8 mouse cellular contexts compared by ENCODE assay signal in the genomic region with DNA sequence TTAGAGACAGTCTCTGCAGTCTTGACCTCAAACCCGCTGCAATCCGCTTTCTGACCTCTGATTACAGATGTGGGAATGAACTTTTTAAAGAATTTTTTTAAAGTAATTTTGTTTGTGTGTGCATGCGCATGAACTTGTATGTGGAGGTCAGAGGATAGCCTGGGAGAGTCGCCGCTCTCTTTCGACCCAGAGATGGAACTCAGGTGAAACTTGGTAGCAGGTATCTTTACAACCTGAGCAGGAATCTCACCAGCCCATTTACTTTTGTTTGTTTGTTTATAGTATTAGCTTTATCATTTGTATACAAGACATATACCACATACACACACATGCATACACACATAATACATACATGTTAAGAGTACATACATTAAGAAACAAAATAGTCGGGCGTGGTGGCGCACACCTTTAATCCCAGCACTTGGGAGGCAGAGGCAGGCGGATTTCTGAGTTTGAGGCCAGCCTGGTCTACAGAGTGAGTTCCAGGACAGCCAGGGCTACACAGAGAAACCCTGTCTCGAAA. TPM values are rescaled to one million over a fixed set of nuclear protein-coding genes. Genes with fewer than 3 reads are reported as not detected.
DNase-seq lines count a peak whose midpoint lies in the region; ATAC-seq and TF ChIP-seq lines count a peak whose summit lies in the region.

No protein-coding gene starts in this region.

- H3K27me3 ChIP-seq in heart, embryonic 12.5 days (replicated peaks) = no peaks in the 10 kb centered on the region; the same call in 1 of the 2 replicates
- H3K27me3 ChIP-seq in E14TG2a.4 (ENCODE audit: insufficient read depth, low read length) = peaks cover 12% of the 10 kb centered on the region
- H3K27me3 ChIP-seq in forebrain, postnatal 0 days (ENCODE audit: insufficient read depth, low read length) = no peaks in the 10 kb centered on the region
- no peaks in the 10 kb centered on the region for H3K27me3 ChIP-seq in liver, postnatal 0 days (ENCODE audit: insufficient read depth, low read length)

- peak overlapping the region; percentile 76 for H3K4me3 ChIP-seq in heart, embryonic 12.5 days
- peak overlapping the region; percentile 97 for H3K4me3 ChIP-seq in E14TG2a.4 (replicated peaks; ENCODE audit: low read length)
- H3K4me3 ChIP-seq in forebrain, postnatal 0 days (ENCODE audit: low read depth, low read length) = peak overlapping the region; percentile 84
- peak overlapping the region; percentile 93 for H3K4me3 ChIP-seq in liver, postnatal 0 days (ENCODE audit: low read depth, low read length)

- TF ChIP-seq CTCF in E14TG2a.4 (conservative IDR thresholded peaks at IDR 0.05; ENCODE audit: low read length) = no peak
- TF ChIP-seq CTCF in forebrain, postnatal 0 days (IDR thresholded peaks at IDR 0.05; ENCODE audit: low read depth) = no peak
- no peak for TF ChIP-seq CTCF in liver, postnatal 0 days (IDR thresholded peaks at IDR 0.05; ENCODE audit: low read depth)

- H3K36me3 ChIP-seq in heart, embryonic 12.5 days = peaks cover 17% of the 10 kb centered on the region
- peaks cover 21% of the 10 kb centered on the region for H3K36me3 ChIP-seq in E14TG2a.4 (ENCODE audit: insufficient read depth, low read length)
- peaks cover 14% of the 10 kb centered on the region for H3K36me3 ChIP-seq in forebrain, postnatal 0 days (ENCODE audit: insufficient read depth)
- peaks cover 15% of the 10 kb centered on the region for H3K36me3 ChIP-seq in liver, postnatal 0 days (replicated peaks; ENCODE audit: insufficient read depth, low read length)

- H3K27ac ChIP-seq in heart, embryonic 12.5 days (ENCODE audit: poor library complexity, severe bottlenecking) = no peak overlapping the region
- H3K27ac ChIP-seq in forebrain, postnatal 0 days (ENCODE audit: low read depth, low read length) = no peak overlapping the region
- H3K27ac ChIP-seq in liver, postnatal 0 days (ENCODE audit: low read depth) = no peak overlapping the region

- H3K4me1 ChIP-seq in heart, embryonic 12.5 days (replicated peaks) = peaks cover 12% of the 10 kb centered on the region
- H3K4me1 ChIP-seq in E14TG2a.4 (replicated peaks; ENCODE audit: low read depth, low read length) = peaks cover 16% of the 10 kb centered on the region
- 0 out of 2 replicates have a peak, but pooled peaks cover 7% of the 10 kb centered on the region for H3K4me1 ChIP-seq in forebrain, postnatal 0 days (ENCODE audit: insufficient read depth)
- peaks cover 12% of the 10 kb centered on the region; the same call in 1 of the 2 replicates for H3K4me1 ChIP-seq in liver, postnatal 0 days (ENCODE audit: insufficient read depth)

- peaks cover 4% of the 10 kb centered on the region; the same call in 1 of the 2 replicates for H3K9me3 ChIP-seq in heart, embryonic 12.5 days (replicated peaks)
- 0 out of 2 replicates have a peak, but pooled peaks cover 4% of the 10 kb centered on the region for H3K9me3 ChIP-seq in E14TG2a.4 (ENCODE audit: low read length)
- H3K9me3 ChIP-seq in forebrain, postnatal 0 days (ENCODE audit: low read length) = no peaks in the 10 kb centered on the region
- no peaks in the 10 kb centered on the region for H3K9me3 ChIP-seq in liver, postnatal 0 days (ENCODE audit: low read length)

- peak overlapping the region; percentile 97 for H3K4me2 ChIP-seq in heart, embryonic 12.5 days
- H3K4me2 ChIP-seq in forebrain, postnatal 0 days (ENCODE audit: low read depth) = peak overlapping the region; percentile 95
- H3K4me2 ChIP-seq in liver, postnatal 0 days (ENCODE audit: low read depth, low read length) = peak overlapping the region; percentile 88

- ATAC-seq in heart, embryonic 12.5 days (ENCODE audit: insufficient number of reproducible peaks, low FRiP score) = no peak
- ATAC-seq in forebrain, postnatal 0 days = peak; percentile 1; the same call in 1 of the 2 replicates
- peak; percentile 6 for ATAC-seq in liver, postnatal 0 days

- no peak for TF ChIP-seq EP300 in liver, postnatal 0 days (IDR thresholded peaks at IDR 0.05; ENCODE audit: low read depth)

- H3K9ac ChIP-seq in heart, embryonic 12.5 days = peak overlapping the region; percentile 80
- H3K9ac ChIP-seq in forebrain, postnatal 0 days = peak overlapping the region; percentile 73; the same call in 1 of the 2 replicates
- peak overlapping the region; percentile 87; the same call in 1 of the 2 replicates for H3K9ac ChIP-seq in liver, postnatal 0 days (replicated peaks)

- no peak for DNase-seq in heart, adult 11 months
- no peak for DNase-seq in forebrain, postnatal 0 days
- no peak for DNase-seq in liver, postnatal 0 days
- DNase-seq in urinary bladder, postnatal 10 days (ENCODE audit: low spot score) = no peak
- DNase-seq in layer of hippocampus, postnatal 25 days (ENCODE audit: extremely low spot score in 1 of 2, low spot score in 1 of 2) = no peak
- no peak for DNase-seq in cerebellum, postnatal 10 days

- WGBS in heart, embryonic 12.5 days = 45% methylated on average over 11 of the region's 11 CpGs
- 53% methylated on average over 11 of the region's 11 CpGs for WGBS in forebrain, postnatal 0 days
- WGBS in liver, postnatal 0 days (ENCODE audit: insufficient replicate concordance) = 48% methylated on average over 11 of the region's 11 CpGs

RNA-seq across cellular contexts. Expression of a gene that starts 0.4 kb away (rescaled TPM):
- 58.8 and 61.9 TPM in 2 replicates for polyA plus RNA-seq in heart, embryonic 12.5 days (2016; fragmentation: Nextera tagmentation; extraction: Ambion mirVana)
- total RNA-seq in forebrain, postnatal 0 days (2014; rRNA removed) = 49.3 and 53.4 TPM in 2 replicates
- polyA plus RNA-seq in forebrain, postnatal 0 days (2015; fragmentation: Nextera tagmentation; extraction: Ambion mirVana) = 51.1 and 51.7 TPM in 2 replicates
- polyA plus RNA-seq in liver, postnatal 0 days (2015; fragmentation: Nextera tagmentation; extraction: Ambion mirVana) = 25.9 and 26.0 TPM in 2 replicates
- 10 to 100 TPM; 27.8 to 32.3 TPM for total RNA-seq in layer of hippocampus, postnatal 25 days (2021)

RNA-seq across cellular contexts. Expression of a gene that starts 38.4 kb away (rescaled TPM):
- polyA plus RNA-seq in heart, embryonic 12.5 days (2016; fragmentation: Nextera tagmentation; extraction: Ambion mirVana) = 153 and 159 TPM in 2 replicates
- 96.3 and 116 TPM in 2 replicates for total RNA-seq in forebrain, postnatal 0 days (2014; rRNA removed)
- polyA plus RNA-seq in forebrain, postnatal 0 days (2015; fragmentation: Nextera tagmentation; extraction: Ambion mirVana) = 109 TPM in 2 replicates
- polyA plus RNA-seq in liver, postnatal 0 days (2015; fragmentation: Nextera tagmentation; extraction: Ambion mirVana) = 66.0 and 70.7 TPM in 2 replicates
- 10 to 100 TPM; 84.9 to 91.3 TPM for total RNA-seq in layer of hippocampus, postnatal 25 days (2021)
